Mouse (Mus musculus) c-Kit-negative CD71-positive TER-119-positive erythroid progenitor cells, embryonic 14.5 days (primary cell): ENCODE results near the gene Pnmal2.
"Not testable (repeated sequence)": the region's sequence is repeated elsewhere in the genome, so short reads cannot be mapped to it uniquely, and the experiment has no call there.

ENCODE experiments used
- DNase-seq: peaks from one replicate; pipeline ENCODE4 v3.0.0-alpha.2; 2013; ENCODE audit warnings: low read depth, low spot score

The Pnmal2 gene

DNA sequence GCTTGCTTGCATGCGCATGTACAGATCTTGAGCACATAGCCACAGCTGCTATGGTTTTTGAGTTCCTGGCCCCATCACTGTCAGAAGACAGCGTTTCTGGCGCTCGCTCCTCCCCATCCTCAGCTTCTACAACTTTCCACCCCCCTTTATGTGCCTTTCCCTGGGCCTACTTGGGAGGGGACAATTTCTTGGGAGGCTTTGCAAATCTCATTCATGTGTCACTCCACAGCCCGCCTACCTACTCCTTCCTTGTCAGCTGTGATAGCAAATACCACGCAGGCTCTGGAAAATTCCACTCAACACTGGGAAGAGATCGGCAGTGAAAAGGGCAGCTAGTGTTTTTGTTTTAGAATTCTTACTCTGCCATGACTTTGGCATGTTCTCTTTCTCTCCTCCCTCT is 4.2 kb upstream of the Pnmal2 start:
- no peak for DNase-seq

DNA sequence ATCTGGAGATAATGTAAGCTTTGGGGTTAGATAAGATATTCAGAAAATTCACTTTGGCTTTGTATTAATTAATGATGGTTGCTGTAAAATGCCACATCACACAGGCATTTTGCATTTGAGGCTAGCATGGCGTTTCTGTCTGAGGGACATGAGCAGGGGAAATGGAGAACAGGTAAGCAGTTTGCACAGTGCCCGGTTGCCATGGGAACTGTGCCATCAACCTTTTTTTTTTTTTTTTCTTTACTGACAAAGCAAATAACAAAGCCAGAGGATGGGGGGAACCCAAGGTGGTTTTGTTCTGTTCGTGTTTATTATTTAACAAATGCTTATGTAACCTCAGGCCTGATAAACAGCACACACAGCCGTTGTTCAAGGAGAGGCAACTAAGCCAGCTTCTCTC is 1.6 kb upstream of the Pnmal2 start:
- no peak for DNase-seq

DNA sequence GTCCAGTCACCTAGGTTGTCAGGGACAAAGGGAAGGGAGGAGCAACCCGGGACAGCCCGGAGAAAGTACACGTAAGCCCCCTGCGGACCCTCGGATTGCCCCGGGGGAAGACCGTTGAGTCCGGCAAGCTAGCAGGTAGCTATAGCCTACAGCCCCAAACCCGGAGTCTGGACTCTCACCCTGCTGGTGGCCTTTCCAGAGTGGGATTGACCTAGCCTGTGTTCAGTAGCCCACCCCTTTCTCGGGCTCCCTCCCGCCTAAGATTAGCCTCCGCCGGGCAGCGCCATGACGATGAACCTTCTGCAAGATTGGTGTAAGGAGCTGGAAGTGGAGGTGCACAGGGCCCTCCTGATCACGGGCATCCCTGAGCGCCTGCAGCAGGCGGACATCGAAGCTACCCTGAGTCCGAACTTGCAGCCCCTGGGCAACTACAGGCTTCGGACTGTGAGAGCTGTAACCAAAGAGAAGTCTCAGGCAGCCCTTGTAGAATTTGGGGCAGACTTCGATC is 380 bp downstream of the Pnmal2 start:
- no peak for DNase-seq

DNA sequence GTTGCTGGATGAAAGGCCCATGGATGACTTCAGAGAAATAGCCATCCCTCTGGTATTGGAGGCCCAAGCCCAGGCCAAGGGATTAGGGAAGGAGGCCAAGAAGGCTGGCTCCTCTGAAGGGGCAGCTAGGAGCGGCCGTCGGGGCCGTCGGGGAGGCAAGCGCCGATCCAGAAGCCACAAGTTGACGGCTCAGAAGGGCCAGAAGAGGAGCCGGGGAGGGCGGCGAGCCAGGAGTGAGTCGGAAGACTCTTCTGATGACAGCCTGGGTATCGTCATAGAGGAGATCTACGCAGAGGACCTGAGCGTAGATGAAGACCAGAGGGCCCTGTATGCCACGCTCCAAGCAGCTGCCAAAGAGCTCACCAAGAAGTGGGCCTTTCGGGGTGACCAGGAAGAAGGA is 937 bp downstream of the Pnmal2 start:
- DNase-seq, result no peak

DNA sequence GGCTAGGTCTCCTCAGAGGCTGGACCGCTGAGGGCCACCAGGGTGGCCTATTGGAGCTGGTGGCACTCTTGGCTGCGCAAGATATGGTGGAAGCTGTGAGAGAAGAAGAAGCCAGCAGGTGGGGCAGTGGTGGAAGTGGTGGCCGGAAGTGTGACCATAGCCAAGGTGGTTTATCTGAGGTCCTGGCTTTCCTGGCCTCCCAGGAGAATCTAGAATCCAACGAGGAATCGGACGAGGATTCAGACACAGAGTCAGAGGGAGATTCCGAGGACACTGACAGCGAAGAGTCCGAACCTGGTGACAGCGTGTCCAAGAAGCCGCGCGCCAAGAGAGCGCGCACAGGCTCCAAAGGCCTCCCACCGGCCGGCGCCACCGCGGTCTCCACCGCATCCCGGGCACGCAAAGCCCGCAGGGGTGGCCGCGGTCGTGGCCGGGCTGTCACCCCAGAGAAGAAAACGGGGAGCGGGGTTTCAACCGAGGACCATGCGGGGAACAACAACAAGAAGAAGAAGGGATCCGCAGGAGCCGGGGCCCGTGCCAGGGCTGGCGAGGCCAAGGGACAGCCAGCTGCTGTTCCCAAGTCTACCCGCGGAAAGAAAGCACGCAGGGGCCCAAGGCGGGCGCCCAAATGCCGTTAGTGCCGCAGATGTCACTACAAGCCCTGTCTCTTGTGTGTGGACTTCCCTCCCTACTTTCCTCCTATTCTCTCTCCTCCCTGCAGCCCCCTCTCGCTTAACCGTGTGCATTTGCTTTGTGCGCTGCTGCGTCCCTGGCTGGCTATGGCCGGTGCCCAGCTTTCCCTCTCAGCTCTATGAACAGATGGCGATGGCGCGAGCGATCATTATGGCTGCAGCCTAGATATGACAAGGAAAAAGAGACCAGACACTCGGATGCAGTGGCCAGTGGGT is 2.2 kb downstream of the Pnmal2 start:
- no peak for DNase-seq

DNA sequence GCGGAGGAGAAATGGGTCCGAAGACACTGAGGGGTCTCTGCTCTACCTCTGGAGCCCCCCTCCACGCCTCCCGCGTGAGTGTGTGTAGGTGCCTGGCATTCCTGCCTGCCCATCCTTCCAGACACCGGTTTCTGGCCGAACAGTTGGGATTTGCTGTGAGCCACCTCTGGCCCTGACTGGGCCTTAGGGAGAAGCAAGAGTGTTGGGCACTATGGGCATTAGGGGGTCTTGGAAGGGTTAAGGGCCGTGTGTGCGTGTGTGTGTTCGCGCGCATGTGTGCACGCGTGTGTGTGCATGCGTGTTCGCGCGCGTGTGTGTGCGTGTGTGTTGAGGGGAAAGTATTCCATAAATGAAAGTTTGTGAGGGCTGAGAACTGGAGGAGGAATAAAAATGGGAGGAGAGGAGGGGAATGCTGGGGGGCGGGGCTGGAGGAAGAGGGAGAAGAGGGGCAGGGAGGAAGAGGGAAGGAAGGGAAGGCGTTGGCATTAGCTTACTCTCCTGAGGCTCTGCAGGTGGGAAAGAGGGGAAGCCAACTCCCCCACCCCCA is 2.9 kb downstream of the Pnmal2 start:
- DNase-seq, result no peak

DNA sequence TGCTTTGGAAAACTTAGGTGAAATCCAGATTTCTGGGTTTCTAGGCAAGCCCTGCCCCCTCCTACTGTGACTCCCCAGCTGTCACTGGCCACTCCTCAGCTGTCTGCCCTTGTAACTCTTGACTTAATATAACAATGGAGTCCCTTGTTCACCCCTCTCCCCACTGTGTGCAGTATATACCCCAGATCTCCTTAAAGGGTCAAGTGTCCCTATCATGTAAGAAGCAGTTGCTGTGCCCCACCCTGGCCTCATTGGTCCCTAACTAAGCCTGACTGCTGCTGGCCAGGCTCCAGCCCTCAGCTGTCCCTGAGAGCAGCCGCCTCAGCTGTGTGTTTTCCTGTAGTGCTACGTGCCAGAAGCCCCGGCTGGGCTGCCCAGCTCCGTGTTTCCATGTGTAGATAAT is 3.5 kb downstream of the Pnmal2 start:
- no peak for DNase-seq

DNA sequence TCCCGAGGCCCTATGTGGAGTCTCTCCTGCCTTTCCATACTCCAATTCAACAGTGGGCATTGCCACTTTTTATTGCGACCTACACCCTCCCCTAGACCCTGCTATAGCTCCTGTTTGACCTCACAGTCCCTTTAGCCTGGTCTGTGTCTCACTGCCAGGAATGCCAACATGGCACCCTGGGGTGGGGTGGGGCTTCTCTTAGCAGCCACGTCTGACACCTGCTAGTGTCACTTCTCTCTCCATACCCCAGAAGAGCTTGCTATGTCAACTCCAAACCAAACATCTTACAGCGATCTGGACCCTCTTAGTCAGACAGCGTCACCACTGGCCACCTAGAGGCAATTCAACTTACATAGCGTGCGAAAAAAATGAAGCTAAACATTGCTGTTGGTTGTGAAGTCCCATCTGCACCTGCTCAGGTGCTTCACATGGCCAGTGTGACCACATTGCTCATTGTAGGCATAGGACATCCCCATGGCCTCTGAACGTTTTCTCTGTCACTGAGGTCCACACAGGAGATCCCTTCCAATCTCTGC is 4.5 kb downstream of the Pnmal2 start:
- DNase-seq, result no peak

DNA sequence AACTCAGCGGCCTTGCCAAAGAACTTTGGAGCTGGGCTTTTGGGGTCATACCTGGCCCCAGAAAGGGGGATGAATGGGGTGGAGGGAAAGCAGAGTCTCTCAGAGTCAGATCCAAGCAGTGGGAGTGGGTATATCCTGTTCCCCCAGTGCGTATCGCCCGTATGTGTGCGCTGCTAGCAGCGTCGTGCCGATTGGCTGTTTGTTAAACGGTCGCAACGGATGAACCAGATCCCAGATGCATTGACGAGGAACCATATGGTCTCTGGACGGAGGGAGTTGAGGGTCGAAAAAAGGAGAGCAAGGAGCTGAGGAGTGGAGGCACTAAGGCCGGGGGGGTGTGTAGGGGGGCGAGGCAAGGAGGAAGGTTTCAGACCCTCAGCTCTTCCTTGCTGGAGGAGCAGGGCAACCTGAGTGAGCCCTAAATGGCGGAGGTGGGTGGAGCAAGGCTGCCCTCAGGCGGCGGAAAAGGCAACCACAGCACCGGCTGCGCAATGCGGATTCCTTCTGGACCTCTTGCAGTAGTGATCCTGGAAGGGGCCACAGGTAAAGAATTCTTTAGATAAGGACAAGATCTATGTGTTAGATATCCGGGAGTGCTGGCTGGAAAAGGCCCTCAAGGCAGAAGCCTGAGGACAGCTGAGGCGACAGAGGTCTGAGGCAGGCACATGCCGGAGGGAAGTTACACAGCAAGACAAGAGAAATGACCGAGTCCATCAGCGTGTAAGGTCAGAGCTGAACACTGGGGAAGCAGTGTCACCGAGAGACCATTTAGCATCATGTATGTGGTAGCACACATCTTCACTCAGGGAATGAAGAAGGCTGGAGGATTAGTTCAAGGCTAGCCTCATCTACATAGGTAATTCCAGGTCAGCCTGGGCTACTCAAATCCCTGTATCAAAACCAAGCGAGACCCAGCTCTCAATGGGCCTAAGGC is 5.7 kb downstream of the Pnmal2 start:
- DNase-seq, result no peak

DNA sequence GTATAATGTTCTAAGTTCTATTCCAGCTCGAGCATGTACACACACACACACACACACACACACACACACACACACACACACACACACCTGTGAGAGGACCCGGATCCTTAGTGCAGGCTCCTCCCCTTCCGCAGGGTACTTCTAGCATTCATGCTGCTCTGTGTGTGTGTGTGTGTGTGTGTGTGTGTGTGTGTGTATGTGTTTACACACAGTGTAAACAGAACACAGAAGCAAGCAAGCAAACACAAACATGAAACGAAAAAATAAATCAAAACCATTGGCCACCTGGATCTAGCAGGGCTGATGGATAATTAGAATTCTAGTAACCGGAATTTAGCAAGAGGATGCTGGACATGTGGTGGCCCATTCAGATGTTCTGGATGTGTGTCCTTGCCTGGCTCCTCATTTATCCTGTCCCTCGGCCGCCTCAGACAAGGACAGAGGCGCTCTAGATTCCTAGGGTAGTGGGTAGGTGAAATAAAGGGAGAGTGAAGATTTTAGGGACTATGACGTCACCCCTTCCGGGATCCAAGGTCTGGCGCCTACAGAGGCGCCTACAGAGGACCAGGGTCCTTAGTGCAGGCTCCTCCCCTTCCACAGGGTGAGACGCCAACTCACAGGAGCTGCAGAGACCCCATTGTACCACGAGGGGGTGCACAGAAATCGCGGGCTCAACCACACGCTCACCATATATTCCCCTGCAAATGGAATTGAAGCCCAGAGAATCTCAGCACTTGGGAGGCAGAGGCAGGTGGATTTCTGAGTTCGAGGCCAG is 6.6 kb downstream of the Pnmal2 start:
- DNase-seq, result no peak

DNA sequence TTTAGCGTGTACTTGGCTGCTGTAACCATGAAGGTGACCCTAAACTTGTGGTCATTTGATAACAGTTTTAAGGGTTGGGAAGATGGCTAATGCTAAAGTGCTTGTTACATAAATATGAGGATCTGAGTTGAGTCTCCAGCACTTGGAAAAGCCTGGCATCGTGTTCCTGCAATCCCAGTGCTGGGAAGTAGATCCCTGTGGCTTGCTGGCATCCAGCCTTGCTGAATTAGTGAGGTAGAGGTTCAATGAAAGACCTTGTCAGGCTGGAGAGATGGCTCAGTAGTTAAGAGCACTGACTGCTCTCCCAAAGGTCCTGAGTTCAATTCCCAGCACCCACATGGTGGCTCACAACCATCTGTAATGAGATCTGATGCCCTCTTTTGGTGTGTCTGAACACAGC is 9.3 kb downstream of the Pnmal2 start:
- not testable (repeated sequence) for DNase-seq

DNA sequence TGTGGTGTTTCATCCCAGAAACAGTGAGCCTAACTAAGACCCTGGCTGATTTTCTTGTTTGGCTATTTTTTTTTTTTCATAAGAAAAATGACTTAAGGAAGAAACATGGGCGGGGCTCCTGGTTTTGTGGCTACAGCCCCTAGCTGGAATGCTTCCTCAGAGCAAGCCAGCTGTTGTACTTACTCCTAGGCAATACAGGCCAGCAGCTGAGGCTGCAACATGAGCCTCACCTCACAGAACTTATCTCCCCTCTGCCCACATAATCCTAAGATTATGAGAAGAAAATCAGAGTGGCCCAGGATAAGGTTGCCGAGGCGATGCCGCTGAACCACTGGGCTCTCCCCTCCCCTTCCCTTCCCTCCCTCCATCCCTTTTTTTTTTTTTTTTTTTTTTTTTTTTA is 11.2 kb downstream of the Pnmal2 start:
- no peak for DNase-seq

DNA sequence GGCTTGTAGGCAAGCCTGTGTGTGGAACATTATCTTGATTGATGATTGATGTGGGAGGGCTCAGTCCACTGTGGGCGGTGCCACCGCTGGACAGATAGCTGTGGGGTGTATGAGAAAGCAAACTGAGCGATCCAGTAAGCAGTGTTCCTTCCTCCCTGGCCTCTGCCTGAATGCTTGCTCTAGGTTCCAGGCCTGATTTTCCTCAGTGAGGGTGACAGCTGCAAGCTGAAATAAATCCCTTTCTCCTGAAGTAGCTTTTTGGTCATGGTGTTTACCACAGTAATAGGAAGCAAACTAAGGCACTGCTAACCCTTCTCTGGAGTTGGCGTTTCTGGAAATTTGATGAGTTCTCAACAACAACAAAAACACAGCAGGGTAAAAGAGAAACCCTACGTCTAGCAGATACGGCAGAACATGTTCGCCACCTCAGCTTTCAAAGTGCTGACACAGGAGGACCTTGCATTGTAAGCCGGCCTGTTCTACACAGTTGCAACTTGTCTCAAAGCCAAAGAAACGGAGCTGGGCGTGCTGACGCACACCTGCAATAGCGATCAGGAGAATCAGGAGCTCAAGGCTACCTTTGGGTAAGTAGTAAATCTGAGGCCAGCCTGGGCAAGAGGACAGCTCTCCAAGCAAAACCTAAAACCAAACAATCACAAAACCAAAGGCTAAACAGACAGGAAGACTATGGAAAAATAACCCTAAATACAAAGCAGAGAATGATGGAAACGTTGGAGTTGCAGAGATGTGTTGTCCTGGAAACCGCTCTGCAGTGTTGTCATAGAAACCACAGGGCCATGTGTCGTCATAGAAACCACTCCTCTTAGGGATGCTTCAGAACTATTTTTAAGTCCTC is 12.2 kb downstream of the Pnmal2 start:
- no peak for DNase-seq

DNA sequence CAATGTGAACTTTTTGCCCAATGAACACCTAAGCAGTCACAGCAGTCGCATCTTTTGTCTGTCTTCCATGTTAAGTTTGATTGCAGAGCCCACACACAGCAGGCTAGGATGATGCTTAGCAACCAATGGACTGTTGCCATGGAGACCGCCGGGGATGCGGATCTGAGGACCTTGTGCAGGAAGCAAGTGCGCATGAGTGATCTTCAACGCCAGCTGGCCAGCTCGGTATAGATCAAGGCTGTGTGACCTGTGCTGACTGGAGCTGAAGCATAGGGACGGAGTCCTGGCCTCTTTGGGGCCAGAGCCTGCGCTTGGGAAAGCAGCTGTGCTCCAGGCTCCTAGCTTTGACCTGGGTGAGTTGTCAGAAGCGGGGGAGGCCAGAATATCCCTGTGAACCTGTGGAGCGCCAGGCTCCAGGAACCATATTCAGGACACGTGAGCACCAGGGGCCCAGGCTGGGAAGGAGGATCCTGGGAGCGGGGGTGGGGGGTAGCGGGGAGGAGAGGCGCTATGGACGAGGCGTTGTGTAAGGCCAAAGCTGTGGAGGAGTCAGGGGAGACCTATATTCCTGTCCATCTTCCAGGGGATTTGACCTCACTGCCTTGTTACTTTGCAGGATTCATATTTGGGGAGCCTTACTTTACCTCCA is 15.2 kb downstream of the Pnmal2 start, which contains the start of gene Pnmal1:
Pnmal1 (plus strand) TSS at position 141 of the 649 bp plus-strand sequence.
- no peak for DNase-seq

DNA sequence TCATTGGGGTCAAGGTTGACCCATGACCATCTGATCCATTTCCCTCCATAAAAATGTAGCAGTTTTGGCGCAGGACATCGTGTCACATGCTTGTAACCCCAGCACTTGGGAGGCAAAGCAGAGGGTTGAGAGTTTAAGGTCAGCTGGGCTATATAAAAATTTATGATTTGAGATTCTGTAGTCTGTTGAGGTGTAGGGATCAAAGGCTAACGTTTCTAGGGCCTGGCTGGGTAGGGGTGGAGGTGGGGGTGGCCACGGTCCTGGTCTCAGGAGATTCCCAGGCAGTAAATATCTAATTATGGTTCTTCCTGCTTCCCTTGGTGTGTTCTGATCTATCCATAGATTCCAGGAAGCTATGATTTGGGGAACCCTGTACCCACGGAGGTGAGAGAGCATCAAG is 17.2 kb downstream of the Pnmal2 start:
- DNase-seq, result no peak

DNA sequence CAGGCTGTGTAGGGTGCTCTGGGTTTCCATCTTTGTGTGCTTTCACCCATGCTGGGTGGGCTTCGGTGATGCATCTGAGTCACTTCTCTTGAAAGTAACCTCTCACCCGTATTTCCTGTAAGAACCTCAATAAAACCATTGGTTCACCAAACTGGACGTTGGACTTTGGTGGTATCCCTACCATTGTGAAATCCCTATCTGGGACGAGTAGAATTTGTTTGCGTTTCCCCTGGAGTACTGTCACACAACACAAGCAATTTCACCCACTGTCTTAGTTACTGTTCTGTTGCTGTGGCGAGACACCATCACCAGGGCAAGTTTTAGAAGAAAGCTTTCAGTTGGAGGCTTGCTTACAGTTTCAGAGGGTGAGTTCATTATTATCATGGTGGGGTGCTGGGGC is 23.9 kb downstream of the Pnmal2 start:
- DNase-seq, result no peak

DNA sequence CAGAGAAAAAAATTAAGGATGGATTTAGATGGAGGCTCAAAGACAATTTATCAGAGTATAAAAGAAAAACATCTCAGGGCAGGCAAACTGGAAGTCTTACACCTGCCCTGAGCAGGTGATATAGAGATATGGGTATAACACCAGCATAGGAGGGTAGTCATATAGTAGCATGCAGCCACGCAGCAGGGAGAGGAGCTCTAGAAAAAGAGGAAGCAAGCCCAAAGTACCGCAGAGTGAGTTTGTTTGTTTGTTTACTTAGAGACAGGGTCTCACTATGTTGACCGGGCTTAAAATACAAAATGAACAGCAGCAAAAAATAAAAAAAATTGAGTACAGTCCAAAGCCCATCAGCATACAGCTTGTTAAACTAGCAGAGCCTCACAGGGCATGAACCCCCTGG is 26.7 kb downstream of the Pnmal2 start:
- DNase-seq, result no peak

DNA sequence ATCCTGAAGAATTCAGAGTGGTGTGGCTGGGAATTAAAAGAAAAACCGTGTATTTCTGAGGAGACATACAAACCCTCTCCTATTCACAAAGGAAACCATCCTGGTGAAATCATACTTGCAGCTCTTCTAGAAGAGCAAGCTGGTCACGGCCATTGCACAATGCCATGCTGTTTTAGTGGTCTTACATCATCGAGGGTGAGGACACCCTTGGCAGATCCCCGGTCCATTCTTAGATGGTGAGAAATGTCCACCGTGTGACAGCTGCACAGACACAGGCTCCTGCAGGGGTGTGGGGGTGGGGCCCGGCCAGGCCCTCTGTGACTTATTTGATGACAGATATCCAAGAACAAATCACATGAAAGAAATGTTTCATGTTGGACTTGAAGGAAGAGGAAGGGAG is 29.5 kb downstream of the Pnmal2 start:
- DNase-seq, result no peak

DNA sequence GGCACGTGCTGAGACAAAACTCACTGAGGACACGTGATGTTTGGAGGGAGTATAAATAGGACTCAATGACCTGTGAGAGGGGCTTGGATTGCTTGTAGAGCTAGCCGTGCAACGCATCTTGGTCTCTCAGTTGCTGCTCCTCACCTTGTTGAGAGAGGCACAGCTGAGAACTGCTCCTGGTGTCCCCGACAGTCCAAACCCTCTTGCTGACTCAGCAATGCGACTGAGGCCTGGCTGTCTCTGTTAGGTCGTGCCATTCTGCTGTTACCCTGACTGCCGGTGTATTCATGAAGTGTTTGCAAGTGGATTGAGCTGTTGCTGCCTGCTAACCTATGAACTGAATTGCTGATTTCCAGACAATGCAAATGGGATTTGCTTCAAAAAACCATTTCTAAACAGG is 31.8 kb downstream of the Pnmal2 start:
- DNase-seq, result no peak

DNA sequence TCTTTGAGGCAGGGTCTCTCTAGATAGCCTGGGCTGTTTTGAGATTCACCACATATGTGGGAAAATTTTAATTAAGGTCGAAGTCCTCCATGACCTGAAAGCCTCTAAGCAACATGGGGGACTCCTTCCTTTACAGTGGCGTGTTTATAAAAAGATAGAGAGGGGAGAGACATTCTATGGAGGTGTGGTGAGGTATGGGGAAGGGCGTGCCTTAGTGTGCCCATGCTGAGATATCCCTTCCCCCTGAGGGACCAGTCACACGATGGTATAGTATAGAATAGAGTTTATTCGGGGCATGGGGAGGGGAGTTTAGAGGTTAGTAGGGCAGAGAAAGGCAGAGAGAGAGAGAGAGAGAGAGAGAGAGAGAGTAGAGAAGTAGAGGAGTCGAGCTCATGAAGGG is 33.7 kb downstream of the Pnmal2 start:
- DNase-seq, result no peak
